Mouse (Mus musculus) thymus, adult 2 months (tissue): ENCODE measurements at regions not wholly inside any gene's neighbourhood (a gene's known extent, or its start where the extent isn't known, plus 50 kb on each side); places are given as distances from the start of the nearest gene placed in this dataset.

Experiments used
- DNase-seq: peaks from one replicate; pipeline ENCODE4 v3.0.0; 2021
- H3K27ac ChIP-seq: fragments of 200-500 bp; 2 replicates; pipeline ENCODE4 v1.5.1; 2012; ENCODE audit warnings: low read length, control low read depth; ENCODE audit not compliant: control insufficient read depth, insufficient read depth
- H3K27me3 ChIP-seq: fragments of 200-500 bp; 2 replicates; pipeline ENCODE4 v1.6.1; 2012; ENCODE audit warnings: mild to moderate bottlenecking, low read length, moderate library complexity, mixed read lengths; ENCODE audit not compliant: control insufficient read depth, insufficient read depth
- H3K36me3 ChIP-seq: fragments of 200-500 bp; 2 replicates; pipeline ENCODE4 v1.6.1; 2012; ENCODE audit warnings: mild to moderate bottlenecking, low read length, moderate library complexity; ENCODE audit not compliant: control insufficient read depth, insufficient read depth
- H3K4me1 ChIP-seq: fragments of 200-500 bp; replicated peaks from 2 replicates; pipeline ENCODE4 v1.6.1; 2012; ENCODE audit warnings: low read length; ENCODE audit not compliant: control insufficient read depth, insufficient read depth
- H3K4me3 ChIP-seq: fragments of 200-500 bp; 2 replicates; pipeline ENCODE4 v1.5.1; 2012; ENCODE audit warnings: mild to moderate bottlenecking, low read length, control low read depth, moderate library complexity; ENCODE audit not compliant: control insufficient read depth, insufficient read depth
- CTCF ChIP-seq: fragments of 200-500 bp; IDR thresholded peaks from 2 replicates; pipeline ENCODE4 v1.5.1; 2012; ENCODE audit warnings: mild to moderate bottlenecking, control low read depth, low read length, moderate library complexity, borderline replicate concordance; ENCODE audit not compliant: control insufficient read depth, poor library complexity, insufficient read depth; ENCODE audit errors: extremely low read depth
- POLR2A ChIP-seq: fragments of 200-500 bp; IDR thresholded peaks from 2 replicates; pipeline ENCODE4 v1.6.1; 2012; ENCODE audit warnings: mild to moderate bottlenecking, low read length, control low read depth, moderate library complexity; ENCODE audit not compliant: control insufficient read depth, poor library complexity, insufficient read depth; ENCODE audit errors: extremely low read depth
- WGBS: fragments of 180-500 bp; shearing (Covaris S2); methylation state at CpG from one replicate; pipeline ENCODE4 v1.1.7; 2018; 5-methylcytosine and 5-hydroxymethylcytosine counted together

GRCm38 (mm10) chr12:93173744-93174143 lies 1324.8 kb upstream of the Sel1l start:
- no peak for DNase-seq
- no peaks in the 10 kb centered on the region for H3K4me1 ChIP-seq
- TF ChIP-seq POLR2A: no peak
- TF ChIP-seq CTCF: no peak
- H3K27ac ChIP-seq: no peak overlapping the region
- no peaks in the 10 kb centered on the region for H3K36me3 ChIP-seq
- H3K4me3 ChIP-seq: no peak overlapping the region
- 9% methylated on average over 5 of the region's 5 CpGs for WGBS
- no peaks in the 10 kb centered on the region for H3K27me3 ChIP-seq

- Histone ChIP-seq H3K27ac (no peak overlapping the region), H3K4me3 (no peak overlapping the region), H3K27me3 (no peaks in the 10 kb centered on the region), H3K36me3 (no peaks in the 10 kb centered on the region), H3K4me1 (no peaks in the 10 kb centered on the region)
- no peak for TF ChIP-seq POLR2A
- no peak for TF ChIP-seq CTCF
- DNase-seq: no peak
- WGBS: 91% methylated on average over 4 of the region's 4 CpGs
These were observed 1311.3 kb upstream of the Sel1l start for GRCm38 (mm10) chr12:93160252-93160651.

- H3K4me3 ChIP-seq: no peak overlapping the region
- H3K27ac ChIP-seq: no peak overlapping the region
- H3K27me3 ChIP-seq: no peaks in the 10 kb centered on the region
- peak; percentile 44 for DNase-seq
- WGBS: 45% methylated on average over 6 of the region's 6 CpGs
- no peak for TF ChIP-seq CTCF
- no peak for TF ChIP-seq POLR2A
- no peaks in the 10 kb centered on the region for H3K36me3 ChIP-seq
- H3K4me1 ChIP-seq: no peaks in the 10 kb centered on the region
These were observed 1303.8 kb upstream of the Sel1l start for GRCm38 (mm10) chr12:93152618-93153245.

- Histone ChIP-seq H3K4me1 (no peaks in the 10 kb centered on the region), H3K27me3 (no peaks in the 10 kb centered on the region), H3K27ac (no peak overlapping the region), H3K4me3 (no peak overlapping the region), H3K36me3 (no peaks in the 10 kb centered on the region)
- no peak for TF ChIP-seq POLR2A
- TF ChIP-seq CTCF: no peak
- DNase-seq: no peak
- 86% methylated on average over 7 of the region's 7 CpGs for WGBS
These were observed 1302.6 kb upstream of the Sel1l start for GRCm38 (mm10) chr12:93151530-93151929.

GRCm38 (mm10) chr12:93142265-93142664 lies 1293.3 kb upstream of the Sel1l start:
- no peak overlapping the region for H3K27ac ChIP-seq
- H3K4me3 ChIP-seq: no peak overlapping the region
- no peaks in the 10 kb centered on the region for H3K27me3 ChIP-seq
- H3K36me3 ChIP-seq: no peaks in the 10 kb centered on the region
- TF ChIP-seq POLR2A (no peak), CTCF (no peak)
- WGBS: 95% methylated on average over 3 of the region's 3 CpGs
- no peak for DNase-seq
- H3K4me1 ChIP-seq: no peaks in the 10 kb centered on the region

- DNase-seq: no peak
- no peak overlapping the region for H3K27ac ChIP-seq
- TF ChIP-seq CTCF (no peak), POLR2A (no peak)
- no peaks in the 10 kb centered on the region for H3K36me3 ChIP-seq
- WGBS: 93% methylated on average over 5 of the region's 5 CpGs
- no peaks in the 10 kb centered on the region for H3K4me1 ChIP-seq
- H3K4me3 ChIP-seq: no peak overlapping the region
- no peaks in the 10 kb centered on the region for H3K27me3 ChIP-seq
These were observed 1287.4 kb upstream of the Sel1l start for GRCm38 (mm10) chr12:93136395-93136794.

- no peak overlapping the region for H3K4me3 ChIP-seq
- no peaks in the 10 kb centered on the region for H3K27me3 ChIP-seq
- no peaks in the 10 kb centered on the region for H3K4me1 ChIP-seq
- DNase-seq: no peak
- TF ChIP-seq CTCF: no peak
- TF ChIP-seq POLR2A: no peak
- H3K27ac ChIP-seq: no peak overlapping the region
- whole genome bisulfite sequencing: 95% methylated on average over 2 of the region's 2 CpGs
- no peaks in the 10 kb centered on the region for H3K36me3 ChIP-seq
These were observed 1273.3 kb upstream of the Sel1l start for GRCm38 (mm10) chr12:93122216-93122615.
